Mouse (Mus musculus): ENCODE results near the gene Guk1. TPM values are rescaled to one million over a fixed set of nuclear protein-coding genes. Genes with fewer than 3 reads are reported as not detected.

The Guk1 gene
- polyA plus RNA-seq, 1 experiment from 2014 or later = 119 TPM

DNA sequence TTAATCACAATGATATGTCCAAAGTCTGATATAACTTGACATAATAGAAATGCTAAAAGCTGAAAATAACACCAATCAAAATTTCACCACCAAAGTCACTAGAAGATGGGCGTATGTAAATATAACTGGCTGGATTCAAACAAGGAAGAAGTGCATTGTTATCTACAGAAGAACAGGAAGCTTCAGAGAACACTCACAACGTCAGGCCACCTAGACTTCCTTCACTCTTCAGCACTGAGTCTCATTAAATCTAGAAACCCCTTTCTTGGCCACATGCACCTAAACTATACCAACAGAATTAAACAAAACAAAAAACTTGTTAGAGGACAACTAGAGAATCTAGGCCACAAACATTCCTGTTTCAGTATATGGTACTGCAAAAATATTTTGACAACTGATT lies 32.5 kb upstream of the Guk1 start:
- no peak for TF ChIP-seq CTCF (IDR thresholded peaks at IDR 0.05; ENCODE audit: low read depth)
- no peak for ATAC-seq
- WGBS = 25% methylated on average over 2 of the region's 2 CpGs

DNA sequence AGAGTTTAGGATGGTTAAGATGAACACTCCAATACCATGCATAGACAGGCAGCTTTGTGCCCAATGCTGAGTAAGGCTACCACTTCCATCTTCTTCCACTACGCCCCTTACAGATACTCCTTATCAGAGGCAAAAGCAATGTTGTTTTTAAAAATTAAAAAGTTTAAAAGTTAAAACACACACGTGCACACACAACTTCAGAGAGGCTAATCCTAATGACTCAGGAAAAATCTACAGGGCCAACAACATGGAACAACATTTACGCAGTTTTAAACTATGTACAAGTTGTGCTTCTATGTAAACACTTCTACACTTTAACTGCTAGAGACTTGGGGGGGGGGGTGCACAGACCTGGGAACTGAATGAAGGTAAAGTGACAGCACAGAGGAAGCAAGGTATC lies 32.0 kb upstream of the Guk1 start:
- TF ChIP-seq CTCF (IDR thresholded peaks at IDR 0.05; ENCODE audit: low read depth) = no peak
- Histone ChIP-seq H3K9me3 (ENCODE audit: control insufficient read depth) (no peaks in the 10 kb centered on the region), H3K9ac (ENCODE audit: low read depth, low read length) (no peak overlapping the region), H3K27ac (ENCODE audit: low read depth, low read length) (no peak overlapping the region), H3K27me3 (replicated peaks; ENCODE audit: control insufficient read depth, insufficient read depth, low read length) (no peaks in the 10 kb centered on the region), H3K4me1 (replicated peaks; ENCODE audit: control insufficient read depth, insufficient read depth, low read length) (peaks cover 24% of the 10 kb centered on the region; the same call in 1 of the 2 replicates), H3K4me3 (ENCODE audit: low read depth, low read length) (no peak overlapping the region), H3K4me2 (replicated peaks; ENCODE audit: low read depth) (no peak overlapping the region), H3K36me3 (ENCODE audit: control insufficient read depth, insufficient read depth) (peaks cover 4% of the 10 kb centered on the region; the same call in 1 of the 2 replicates)
- no peak for ATAC-seq
- 63% methylated on average over 3 of the region's 3 CpGs for WGBS

More for the DNA sequence above, 32.5 kb upstream of the Guk1 start:
- no peak overlapping the region for H3K9ac ChIP-seq (ENCODE audit: low read depth, low read length)
- H3K4me1 ChIP-seq (replicated peaks; ENCODE audit: control insufficient read depth, insufficient read depth, low read length) = peaks cover 24% of the 10 kb centered on the region; the same call in 1 of the 2 replicates
- peaks cover 4% of the 10 kb centered on the region; the same call in 1 of the 2 replicates for H3K36me3 ChIP-seq (ENCODE audit: control insufficient read depth, insufficient read depth)
- H3K27me3 ChIP-seq (replicated peaks; ENCODE audit: control insufficient read depth, insufficient read depth, low read length) = no peaks in the 10 kb centered on the region
- H3K9me3 ChIP-seq (ENCODE audit: control insufficient read depth) = no peaks in the 10 kb centered on the region
- H3K4me3 ChIP-seq (ENCODE audit: low read depth, low read length) = no peak overlapping the region
- H3K4me2 ChIP-seq (replicated peaks; ENCODE audit: low read depth) = no peak overlapping the region; the same call in 1 of the 2 replicates
- H3K27ac ChIP-seq (ENCODE audit: low read depth, low read length) = no peak overlapping the region

DNA sequence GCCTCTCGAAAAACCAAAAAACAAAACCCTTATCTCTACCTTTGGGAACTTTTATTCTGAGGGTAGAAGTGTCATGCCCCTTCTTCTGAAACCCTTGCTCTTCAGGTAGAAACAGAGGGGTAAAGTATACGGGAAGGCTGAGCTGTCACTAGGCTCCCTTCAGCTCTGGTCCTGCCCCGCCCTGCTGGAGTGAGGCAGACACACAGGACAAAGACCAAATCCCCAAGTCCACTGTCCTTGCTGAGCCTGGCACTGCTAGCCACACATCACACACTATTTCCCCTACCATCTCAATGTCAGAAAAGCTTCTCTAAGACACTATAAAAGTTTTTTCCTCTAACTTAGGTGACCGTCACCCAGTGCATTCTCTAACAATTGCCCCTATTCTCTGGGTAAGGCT lies 30.3 kb upstream of the Guk1 start:
- peaks cover 31% of the 10 kb centered on the region for H3K4me1 ChIP-seq (replicated peaks; ENCODE audit: control insufficient read depth, insufficient read depth, low read length)
- no peaks in the 10 kb centered on the region for H3K9me3 ChIP-seq (ENCODE audit: control insufficient read depth)
- no peaks in the 10 kb centered on the region for H3K27me3 ChIP-seq (replicated peaks; ENCODE audit: control insufficient read depth, insufficient read depth, low read length)
- H3K27ac ChIP-seq (ENCODE audit: low read depth, low read length) = no peak overlapping the region; the same call in 1 of the 2 replicates
- no peak for ATAC-seq
- no peak overlapping the region for H3K4me3 ChIP-seq (ENCODE audit: low read depth, low read length)
- TF ChIP-seq CTCF (IDR thresholded peaks at IDR 0.05; ENCODE audit: low read depth) = no peak
- H3K4me2 ChIP-seq (replicated peaks; ENCODE audit: low read depth) = no peak overlapping the region; the same call in 1 of the 2 replicates
- WGBS = 65% methylated on average over 4 of the region's 4 CpGs
- peaks cover 4% of the 10 kb centered on the region; the same call in 1 of the 2 replicates for H3K36me3 ChIP-seq (ENCODE audit: control insufficient read depth, insufficient read depth)
- H3K9ac ChIP-seq (ENCODE audit: low read depth, low read length) = no peak overlapping the region

DNA sequence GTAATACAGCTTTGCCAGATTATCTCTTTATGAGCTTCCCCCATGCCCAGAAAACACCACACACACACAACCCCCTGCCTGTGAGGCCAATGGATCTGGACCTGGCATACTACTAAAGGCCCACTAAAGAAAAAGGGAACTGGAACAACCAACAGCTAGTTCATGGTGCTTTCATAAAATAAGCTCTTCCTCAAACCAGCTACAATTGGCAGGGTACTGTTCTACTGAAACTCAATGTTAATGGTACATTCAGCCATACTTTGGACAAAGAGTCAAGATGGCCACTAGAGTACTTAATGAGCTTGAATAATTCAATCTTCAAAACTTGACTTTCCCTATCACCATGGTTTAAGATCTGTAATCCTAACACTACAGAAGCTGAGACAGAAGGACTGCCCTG lies 29.6 kb upstream of the Guk1 start:
- H3K4me3 ChIP-seq (ENCODE audit: low read depth, low read length) = no peak overlapping the region
- H3K27me3 ChIP-seq (replicated peaks; ENCODE audit: control insufficient read depth, insufficient read depth, low read length) = no peaks in the 10 kb centered on the region
- peaks cover 31% of the 10 kb centered on the region for H3K4me1 ChIP-seq (replicated peaks; ENCODE audit: control insufficient read depth, insufficient read depth, low read length)
- no peak overlapping the region for H3K4me2 ChIP-seq (replicated peaks; ENCODE audit: low read depth)
- no peak for TF ChIP-seq CTCF (IDR thresholded peaks at IDR 0.05; ENCODE audit: low read depth)
- H3K9me3 ChIP-seq (ENCODE audit: control insufficient read depth) = no peaks in the 10 kb centered on the region
- H3K9ac ChIP-seq (ENCODE audit: low read depth, low read length) = no peak overlapping the region
- peaks cover 4% of the 10 kb centered on the region; the same call in 1 of the 2 replicates for H3K36me3 ChIP-seq (ENCODE audit: control insufficient read depth, insufficient read depth)
- ATAC-seq = no peak
- no peak overlapping the region for H3K27ac ChIP-seq (ENCODE audit: low read depth, low read length)

DNA sequence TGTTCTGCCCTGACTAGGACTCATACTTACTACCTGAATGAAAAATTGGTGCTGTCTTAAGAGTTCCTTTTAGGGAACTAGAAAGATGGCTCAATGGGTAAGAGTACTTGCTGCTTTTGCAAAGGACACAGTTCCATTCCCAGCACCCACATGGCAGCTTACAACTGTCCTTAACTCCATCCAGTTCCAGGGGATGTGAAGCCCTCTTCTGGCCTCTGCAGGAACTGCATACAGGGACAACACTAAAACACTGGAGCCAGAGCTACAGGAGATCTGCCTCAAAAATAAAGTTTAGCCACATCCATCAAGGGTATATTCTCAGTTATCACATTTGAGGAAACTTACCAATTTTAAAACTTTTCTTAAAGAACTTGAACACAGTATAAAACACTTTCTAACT lies 27.1 kb upstream of the Guk1 start:
- H3K4me3 ChIP-seq (ENCODE audit: low read depth, low read length) = no peak overlapping the region
- peaks cover 4% of the 10 kb centered on the region for H3K36me3 ChIP-seq (ENCODE audit: control insufficient read depth, insufficient read depth)
- no peak for ATAC-seq
- peak; percentile 71 for TF ChIP-seq CTCF (IDR thresholded peaks at IDR 0.05; ENCODE audit: low read depth)
- peaks cover 22% of the 10 kb centered on the region for H3K4me1 ChIP-seq (replicated peaks; ENCODE audit: control insufficient read depth, insufficient read depth, low read length)
- no peaks in the 10 kb centered on the region for H3K9me3 ChIP-seq (ENCODE audit: control insufficient read depth)
- no peaks in the 10 kb centered on the region for H3K27me3 ChIP-seq (replicated peaks; ENCODE audit: control insufficient read depth, insufficient read depth, low read length)
- no peak overlapping the region for H3K27ac ChIP-seq (ENCODE audit: low read depth, low read length)
- no peak overlapping the region for H3K9ac ChIP-seq (ENCODE audit: low read depth, low read length)
- no peak overlapping the region for H3K4me2 ChIP-seq (replicated peaks; ENCODE audit: low read depth)

DNA sequence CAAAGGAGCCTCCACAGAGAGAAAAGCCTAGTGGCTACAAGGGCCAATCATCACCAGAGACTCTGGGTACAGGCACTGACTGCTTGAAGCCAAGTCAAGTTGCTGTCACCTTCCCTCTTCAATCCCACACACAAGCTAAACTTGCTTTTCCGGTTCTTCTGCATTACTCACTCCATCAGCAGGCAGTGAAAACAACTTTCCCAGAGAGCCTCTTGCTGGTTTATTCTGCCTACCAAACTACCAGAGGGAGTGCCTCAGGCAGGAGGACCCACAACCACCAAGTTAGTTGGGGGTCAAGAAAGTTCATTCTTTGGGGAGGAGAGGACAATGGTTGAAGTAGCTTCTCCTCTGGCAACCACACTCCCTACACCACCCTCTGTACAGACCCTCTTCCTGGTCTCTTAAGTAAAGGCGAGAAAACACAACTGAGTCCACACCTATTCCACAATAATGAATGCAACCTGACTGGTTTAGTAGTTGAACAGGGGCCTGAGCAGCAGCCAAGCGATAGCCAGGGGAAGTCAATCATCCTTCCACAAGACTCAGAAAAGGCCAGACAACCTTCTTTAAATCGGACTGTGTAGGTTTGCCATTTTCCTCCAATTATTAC lies 26.5 kb upstream of the Guk1 start:
- H3K36me3 ChIP-seq (ENCODE audit: control insufficient read depth, insufficient read depth) = peaks cover under 1% of the 10 kb centered on the region
- no peak overlapping the region for H3K27ac ChIP-seq (ENCODE audit: low read depth, low read length)
- peaks cover 22% of the 10 kb centered on the region for H3K4me1 ChIP-seq (replicated peaks; ENCODE audit: control insufficient read depth, insufficient read depth, low read length)
- WGBS = 40% methylated on average over 4 of the region's 4 CpGs
- H3K4me2 ChIP-seq (replicated peaks; ENCODE audit: low read depth) = peak overlapping the region; percentile 24; the same call in 1 of the 2 replicates
- H3K9me3 ChIP-seq (ENCODE audit: control insufficient read depth) = no peaks in the 10 kb centered on the region
- ATAC-seq = peak; percentile 43
- H3K4me3 ChIP-seq (ENCODE audit: low read depth, low read length) = no peak overlapping the region
- TF ChIP-seq CTCF (IDR thresholded peaks at IDR 0.05; ENCODE audit: low read depth) = no peak
- no peaks in the 10 kb centered on the region for H3K27me3 ChIP-seq (replicated peaks; ENCODE audit: control insufficient read depth, insufficient read depth, low read length)
- no peak overlapping the region for H3K9ac ChIP-seq (ENCODE audit: low read depth, low read length)
